Mouse (Mus musculus) hindlimb bud, embryonic 11.5 days (tissue): ENCODE results near the gene Rbbp5.

Experiments used
- DNase-seq: peaks from one replicate; pipeline ENCODE4 v3.0.0-alpha.2; 2012; ENCODE audit warnings: low read depth, low spot score; ENCODE audit errors: extremely low spot score

Rbbp5 gene

DNA sequence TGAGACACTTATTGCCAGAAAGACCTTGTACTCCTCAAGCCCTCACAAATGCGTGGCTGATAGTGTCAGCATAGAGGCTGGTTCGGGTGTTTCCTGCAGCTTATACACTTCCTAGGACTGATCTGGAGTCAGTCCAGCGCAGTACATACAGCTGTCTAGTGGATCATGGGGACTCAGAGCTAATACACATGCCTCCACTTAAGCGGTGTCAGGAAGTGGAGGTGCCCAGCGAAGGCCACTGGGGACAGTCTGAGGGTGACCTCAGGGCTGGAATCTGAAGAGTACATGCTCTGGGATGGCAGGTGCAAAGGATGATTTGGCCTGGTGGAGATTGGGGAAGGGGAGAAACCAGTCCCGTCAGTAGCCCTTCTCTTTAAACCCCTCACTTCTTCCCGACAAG lies 63.5 kb downstream of the Rbbp5 start:
- DNase-seq, result no peak

DNA sequence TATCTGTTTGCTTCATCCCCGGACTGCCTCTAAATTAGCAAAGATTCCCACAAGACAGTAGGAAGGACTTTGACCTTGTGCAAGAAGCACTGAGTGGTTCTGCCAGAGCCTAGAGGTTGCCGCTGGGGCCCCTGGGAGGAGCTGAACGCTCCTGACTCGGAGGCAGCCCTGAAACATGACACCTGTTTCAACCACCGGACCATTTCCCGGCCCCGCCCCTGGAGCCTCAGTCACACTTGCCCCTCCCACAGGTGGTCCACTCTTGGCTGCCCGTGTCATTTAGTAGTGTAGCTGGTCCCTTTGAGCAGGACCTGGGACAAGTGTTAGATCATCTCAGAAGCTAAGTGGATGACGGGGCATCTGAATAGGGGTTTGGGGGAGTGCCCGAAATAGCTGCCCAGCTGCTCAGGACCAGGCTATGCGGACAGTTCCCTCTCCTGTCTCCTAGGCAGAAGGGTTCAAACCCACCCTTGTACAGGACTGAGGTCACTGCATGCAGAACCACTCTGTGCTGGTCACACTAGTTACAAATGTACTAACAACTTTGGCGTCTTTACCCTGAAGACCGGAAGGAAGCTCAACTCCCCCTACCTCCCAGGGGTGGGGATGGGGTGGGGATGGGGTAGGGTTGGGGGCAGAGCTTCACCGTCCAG lies 64.1 kb downstream of the Rbbp5 start:
- DNase-seq, result no peak

DNA sequence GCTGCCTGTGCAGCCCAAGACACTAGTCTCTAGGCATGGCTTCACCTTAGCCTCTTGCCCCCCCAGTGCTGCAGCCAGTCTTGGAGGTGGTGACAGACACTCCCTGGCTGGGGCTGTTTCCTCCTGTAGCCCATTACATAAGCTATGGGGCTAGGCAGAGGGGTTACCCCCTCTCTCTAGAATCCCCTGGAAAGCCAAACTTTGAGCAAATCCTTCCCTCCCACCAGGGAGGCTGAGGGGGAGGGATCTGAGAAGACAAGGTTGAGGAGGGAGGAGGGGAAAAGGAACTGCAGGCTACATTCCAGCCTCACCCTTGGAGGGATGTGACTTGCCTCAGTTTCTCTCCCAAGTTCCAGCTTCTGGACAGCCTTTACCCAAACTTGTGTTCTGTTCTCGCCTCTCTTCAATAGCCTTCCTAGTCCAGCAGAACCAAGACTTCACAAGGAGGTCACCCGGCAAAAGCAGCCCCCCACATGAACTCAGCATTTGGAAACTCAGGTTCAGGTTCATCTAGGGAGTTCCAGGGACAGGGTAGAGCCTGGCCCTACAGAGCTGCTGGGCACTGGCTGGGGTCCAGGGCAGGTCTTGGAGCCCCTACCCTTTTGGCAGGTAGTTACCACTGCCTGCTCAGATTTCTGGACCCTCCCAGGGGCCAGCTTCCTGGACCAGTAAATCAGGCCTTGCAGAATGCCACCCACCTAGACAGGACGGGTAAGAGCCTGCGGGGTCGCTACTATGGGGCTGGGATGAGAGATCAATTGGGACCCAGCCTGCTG lies 64.8 kb downstream of the Rbbp5 start:
- DNase-seq, result no peak

DNA sequence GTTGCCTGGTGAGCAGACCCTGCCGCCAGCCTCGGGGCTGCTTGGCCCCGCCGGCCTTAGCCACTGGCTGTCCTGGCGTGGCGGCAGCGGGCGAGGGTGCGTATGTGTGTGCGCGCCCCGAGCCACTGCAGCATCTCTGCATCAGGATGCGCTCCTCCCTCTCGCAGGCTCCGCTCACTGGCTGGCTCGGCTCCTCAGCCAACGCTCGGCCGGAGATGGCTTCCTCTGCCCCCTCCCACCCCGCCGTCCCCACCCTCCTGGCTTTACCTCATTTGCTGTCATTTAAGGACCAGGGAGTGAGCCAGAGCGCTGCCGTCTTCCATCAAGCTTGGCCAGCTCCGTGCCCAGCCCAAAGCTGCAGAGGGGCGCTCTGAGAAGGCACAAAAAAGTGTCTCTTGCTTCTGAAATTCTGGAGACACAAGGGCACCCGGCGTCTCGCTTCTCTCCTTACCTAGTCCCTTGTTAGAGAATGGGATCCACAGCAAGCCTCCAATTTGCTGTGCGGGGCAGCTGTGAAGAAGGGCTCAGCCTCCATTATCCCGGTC lies 65.7 kb downstream of the Rbbp5 start, which contains the start of gene Cntn2:
Gene Cntn2, minus strand, starts transcription at position 495 of the 545 bp plus-strand sequence.
- no peak for DNase-seq

DNA sequence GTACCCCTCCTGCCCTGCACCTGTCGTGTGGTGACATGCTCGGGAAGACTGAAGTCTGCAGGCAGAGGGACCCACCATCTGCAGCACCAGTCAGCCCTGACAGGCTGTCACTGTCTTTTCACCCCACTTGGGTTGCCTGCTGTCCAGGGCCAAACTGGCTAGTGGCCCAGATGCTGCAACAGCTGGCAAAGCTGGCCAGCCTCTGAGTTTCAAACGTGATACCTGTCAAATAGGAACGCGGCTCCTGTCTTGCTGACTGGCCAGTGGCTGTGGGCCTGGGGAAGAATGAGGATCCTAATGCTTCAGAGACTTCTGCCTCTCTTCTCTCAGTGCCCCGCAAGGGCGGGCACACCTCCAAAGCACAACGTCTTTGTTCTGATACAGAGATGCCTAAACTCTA lies 66.6 kb downstream of the Rbbp5 start:
- no peak for DNase-seq
